Mouse (Mus musculus): ENCODE data around the gene Xirp1. TPM values are rescaled to one million over a fixed set of nuclear protein-coding genes. Genes with fewer than 3 reads are reported as not detected.

The Xirp1 gene
- not detected in 2 replicates for polyA plus RNA-seq (2021; fragmentation: Nextera tagmentation)
- long read RNA-seq, experiment 1 = 0 reads
- long read RNA-seq, experiment 2 = 0 reads

GRCm38 (mm10) chr9:120023086-120023811 lies at the start of gene Xirp1:
Xirp1 (minus strand) TSS chr9:120023598.

GRCm38 (mm10) chr9:120069779-120070178 lies 46.4 kb upstream of the Xirp1 start, which contains the start of gene Cx3cr1:
Cx3cr1 (minus strand) TSS chr9:120069879.

GRCm38 (mm10) chr9:119984536-119985011 lies 38.8 kb downstream of the Xirp1 start, which contains the start of gene Csrnp1:
Csrnp1 (minus strand) TSS chr9:119984658.

Other genes with a start within 250 kb of the Xirp1 start
- gene Scn11a, start 198.1 kb downstream of the Xirp1 start, polyA plus RNA-seq (2021; fragmentation: Nextera tagmentation) = 0.06 and 0.10 TPM in 2 replicates
- 21.7 and 24.9 TPM in 2 replicates for gene Wdr48, start 128.7 kb downstream of the Xirp1 start, polyA plus RNA-seq (2021; fragmentation: Nextera tagmentation)
- 11.7 and 12.3 TPM in 2 replicates for gene Gorasp1, start 86.0 kb downstream of the Xirp1 start, polyA plus RNA-seq (2021; fragmentation: Nextera tagmentation)
- gene Ttc21a, start 86.0 kb downstream of the Xirp1 start, polyA plus RNA-seq (2021; fragmentation: Nextera tagmentation) = 0.54 and 1.3 TPM in 2 replicates
- 1.5 and 1.7 TPM in 2 replicates for gene Csrnp1, start 38.9 kb downstream of the Xirp1 start, polyA plus RNA-seq (2021; fragmentation: Nextera tagmentation)
- gene Cx3cr1, start 46.3 kb upstream of the Xirp1 start, polyA plus RNA-seq (2021; fragmentation: Nextera tagmentation) = 49.5 and 52.8 TPM in 2 replicates
- not detected in 2 replicates for gene Ccr8, start 68.5 kb upstream of the Xirp1 start, polyA plus RNA-seq (2021; fragmentation: Nextera tagmentation)
- gene Slc25a38, start 86.8 kb upstream of the Xirp1 start, polyA plus RNA-seq (2021; fragmentation: Nextera tagmentation) = 17.8 and 18.6 TPM in 2 replicates
- 536 and 612 TPM in 2 replicates for gene Rpsa, start 104.1 kb upstream of the Xirp1 start, polyA plus RNA-seq (2021; fragmentation: Nextera tagmentation)
- gene Mobp, start 126.1 kb upstream of the Xirp1 start, polyA plus RNA-seq (2021; fragmentation: Nextera tagmentation) = 133 and 154 TPM in 2 replicates